Mouse (Mus musculus) spleen, adult 2 months (tissue): ENCODE measurements around the gene Il4ra.

Experiments
- CTCF ChIP-seq: fragments of 200-500 bp; IDR thresholded peaks from 2 replicates; pipeline ENCODE4 v1.5.1; 2011; ENCODE audit warnings: mild to moderate bottlenecking, inconsistent platforms; ENCODE audit not compliant: insufficient read depth, insufficient read length, insufficient replicate concordance; ENCODE audit errors: extremely low read depth
- POLR2A ChIP-seq: fragments of 200-500 bp; IDR thresholded peaks from 2 replicates; pipeline ENCODE4 v1.6.1; 2011; ENCODE audit warnings: low read depth, low read length, inconsistent platforms

DNA sequence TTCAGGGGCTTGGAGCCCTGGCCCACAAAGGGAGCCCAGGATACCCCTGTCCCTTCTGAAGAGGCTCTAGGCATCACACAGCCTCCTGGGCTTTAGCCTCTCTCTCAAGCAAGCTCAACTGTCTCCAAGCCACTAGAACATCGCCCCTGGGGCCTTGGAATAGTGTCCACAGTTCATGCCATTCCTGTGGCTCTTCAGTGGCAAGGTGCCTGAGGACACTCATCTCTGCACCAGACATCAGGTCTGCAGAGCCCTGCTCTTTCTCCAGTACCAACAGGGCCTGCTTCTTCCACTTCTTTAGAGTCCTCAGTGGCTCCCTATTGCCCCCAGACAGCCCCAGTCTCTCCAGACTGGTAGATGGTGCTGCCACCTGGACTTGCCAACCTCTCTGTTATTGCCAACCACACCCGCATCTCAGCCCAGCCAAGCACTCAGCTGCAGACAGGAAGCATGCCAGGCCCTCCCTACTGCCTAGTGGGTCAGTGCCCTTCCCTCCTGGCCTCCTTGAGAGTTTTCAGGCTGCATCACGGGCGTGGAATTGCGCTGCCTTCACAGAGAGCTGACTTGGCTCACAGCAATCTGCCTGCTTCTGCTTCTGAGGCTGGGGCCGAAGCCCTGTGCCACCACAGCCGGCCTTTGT lies 8.3 kb downstream of the Il4ra start:
- TF ChIP-seq CTCF (no peak), POLR2A (no peak)
